8 mouse cellular contexts compared by ENCODE assay signal in genomic region chr4:135855080-135855479, GRCm38 (mm10). TPM values are rescaled to one million over a fixed set of nuclear protein-coding genes. Genes with fewer than 3 reads are reported as not detected.
A peak's percentile ranks its signal among the peaks of the same experiment; 100 is the strongest.
DNase-seq lines count a peak whose midpoint lies in the region; ATAC-seq and TF ChIP-seq lines count a peak whose summit lies in the region.

No protein-coding gene starts in this region.

- H3K27me3 ChIP-seq in heart, embryonic 11.5 days (ENCODE audit: control insufficient read depth, insufficient read depth, low read length), result no peaks in the 10 kb centered on the region
- no peaks in the 10 kb centered on the region for H3K27me3 ChIP-seq in forebrain, embryonic 11.5 days (ENCODE audit: control insufficient read depth, insufficient read depth, low read length)
- no peaks in the 10 kb centered on the region for H3K27me3 ChIP-seq in limb, embryonic 15.5 days
- no peaks in the 10 kb centered on the region for H3K27me3 ChIP-seq in small intestine, adult 2 months (ENCODE audit: control insufficient read depth, insufficient read depth, low read length)

- H3K9me3 ChIP-seq in heart, embryonic 11.5 days (replicated peaks; ENCODE audit: control insufficient read depth, low read length), result no peaks in the 10 kb centered on the region
- H3K9me3 ChIP-seq in forebrain, embryonic 11.5 days (ENCODE audit: control insufficient read depth, low read length), result no peaks in the 10 kb centered on the region
- no peaks in the 10 kb centered on the region for H3K9me3 ChIP-seq in limb, embryonic 15.5 days

- peaks cover 34% of the 10 kb centered on the region for H3K4me1 ChIP-seq in heart, embryonic 11.5 days (ENCODE audit: control insufficient read depth, insufficient read depth, low read length)
- peaks cover 11% of the 10 kb centered on the region for H3K4me1 ChIP-seq in forebrain, embryonic 11.5 days (replicated peaks; ENCODE audit: control insufficient read depth, insufficient read depth, low read length)
- H3K4me1 ChIP-seq in limb, embryonic 15.5 days, result peaks cover 42% of the 10 kb centered on the region
- H3K4me1 ChIP-seq in small intestine, adult 2 months (ENCODE audit: control insufficient read depth, insufficient read depth, insufficient read length, low read length), result no peaks in the 10 kb centered on the region

- TF ChIP-seq CTCF in small intestine, adult 2 months (IDR thresholded peaks at IDR 0.05; ENCODE audit: extremely low read depth, insufficient read length, insufficient replicate concordance, low read depth, low read length), result no peak

- peak overlapping the region; percentile 99 for H3K27ac ChIP-seq in heart, embryonic 11.5 days (ENCODE audit: low read depth, low read length)
- H3K27ac ChIP-seq in forebrain, embryonic 11.5 days (ENCODE audit: low read depth, low read length), result peak overlapping the region; percentile 97
- H3K27ac ChIP-seq in limb, embryonic 15.5 days, result peak overlapping the region; percentile 99
- peak overlapping the region; percentile 79 for H3K27ac ChIP-seq in small intestine, adult 2 months (ENCODE audit: insufficient read depth, low read depth, low read length)

- no peaks in the 10 kb centered on the region for H3K36me3 ChIP-seq in heart, embryonic 11.5 days (ENCODE audit: control insufficient read depth, insufficient read depth, low read length)
- H3K36me3 ChIP-seq in forebrain, embryonic 11.5 days (ENCODE audit: control insufficient read depth, insufficient read depth, low read length), result no peaks in the 10 kb centered on the region; the same call in 1 of the 2 replicates
- H3K36me3 ChIP-seq in limb, embryonic 15.5 days, result no peaks in the 10 kb centered on the region
- no peaks in the 10 kb centered on the region; the same call in 1 of the 2 replicates for H3K36me3 ChIP-seq in small intestine, adult 2 months (ENCODE audit: control insufficient read depth, insufficient read depth, low read length)

- no peak; the same call in 1 of the 2 replicates for ATAC-seq in heart, embryonic 11.5 days (replicated peaks; ENCODE audit: insufficient number of reproducible peaks, low FRiP score, low TSS enrichment)
- ATAC-seq in forebrain, embryonic 11.5 days (replicated peaks; ENCODE audit: low FRiP score), result peak; percentile 21
- ATAC-seq in limb, embryonic 15.5 days (ENCODE audit: insufficient number of reproducible peaks, low FRiP score, low TSS enrichment, low read depth), result no peak

- peak overlapping the region; percentile 94 for H3K9ac ChIP-seq in heart, embryonic 11.5 days (ENCODE audit: low read depth, low read length)
- peak overlapping the region; percentile 99 for H3K9ac ChIP-seq in forebrain, embryonic 11.5 days (ENCODE audit: low read length)
- H3K9ac ChIP-seq in limb, embryonic 15.5 days, result peak overlapping the region; percentile 87

- peak overlapping the region; percentile 79 for H3K4me3 ChIP-seq in heart, embryonic 11.5 days (ENCODE audit: low read depth, low read length)
- H3K4me3 ChIP-seq in forebrain, embryonic 11.5 days (ENCODE audit: low read depth, low read length), result peak overlapping the region; percentile 71
- H3K4me3 ChIP-seq in limb, embryonic 15.5 days, result peak overlapping the region; percentile 94
- H3K4me3 ChIP-seq in small intestine, adult 2 months (ENCODE audit: low read depth, low read length), result peak overlapping the region; percentile 80

- no peak for TF ChIP-seq POLR2A in small intestine, adult 2 months (IDR thresholded peaks at IDR 0.05; ENCODE audit: low read depth, low read length)

- H3K4me2 ChIP-seq in heart, embryonic 11.5 days, result peak overlapping the region; percentile 85
- peak overlapping the region; percentile 89 for H3K4me2 ChIP-seq in forebrain, embryonic 11.5 days (ENCODE audit: low read depth, low read length, severe bottlenecking)
- peak overlapping the region; percentile 68 for H3K4me2 ChIP-seq in limb, embryonic 15.5 days

- 5% methylated on average over 6 of the region's 6 CpGs for WGBS in heart, embryonic 11.5 days (ENCODE audit: insufficient replicate concordance)
- WGBS in forebrain, embryonic 11.5 days, result 13% methylated on average over 6 of the region's 6 CpGs
- WGBS in limb, embryonic 15.5 days, result 8% methylated on average over 6 of the region's 6 CpGs
- WGBS in small intestine, adult 2 months, result under 1% methylated on average over 6 of the region's 6 CpGs

- no peak for DNase-seq in heart, postnatal 25 days (ENCODE audit: low spot score)
- peak; percentile 65 for DNase-seq in ES-CJ7 (ENCODE audit: low read depth, low spot score)
- DNase-seq in forebrain, embryonic 11.5 days (ENCODE audit: low spot score), result no peak
- DNase-seq in right cerebral cortex, postnatal 36 days (ENCODE audit: low spot score in 2 of 2), result no peak
- no peak for DNase-seq in left cerebral cortex, postnatal 25 days (ENCODE audit: low spot score in 2 of 2)

- intact Hi-C loops in heart, postnatal 25 days (cut with DNase I), result no loop called here
- intact Hi-C loops in left cerebral cortex, postnatal 25 days (cut with DNase I), result no loop called here

RNA-seq across cellular contexts. Expression of gene Srsf10, which starts 0.5 kb away (rescaled TPM):
- polyA plus RNA-seq in heart, embryonic 11.5 days (2014; fragmentation: Nextera tagmentation; extraction: Ambion mirVana), result 191 and 202 TPM in 2 replicates
- 10 to 100 TPM; 41.7 to 47.7 TPM for total RNA-seq in heart, postnatal 25 days (2021)
- polyA plus RNA-seq in forebrain, embryonic 11.5 days (2014; fragmentation: Nextera tagmentation; extraction: Ambion mirVana), result 392 and 452 TPM in 2 replicates
- 208 and 209 TPM in 2 replicates for polyA plus RNA-seq in limb, embryonic 15.5 days (2015; fragmentation: Nextera tagmentation; extraction: Ambion mirVana)
- polyA plus RNA-seq in small intestine, adult 2 months (2012; rRNA removed), result 29.5 and 48.2 TPM in 2 replicates
- 10 to 100 TPM; 74.3 to 80.1 TPM for total RNA-seq in left cerebral cortex, postnatal 25 days (2021)

RNA-seq across cellular contexts. Expression of gene Pnrc2, which starts 18.6 kb away (rescaled TPM):
- 138 and 144 TPM in 2 replicates for polyA plus RNA-seq in heart, embryonic 11.5 days (2014; fragmentation: Nextera tagmentation; extraction: Ambion mirVana)
- 10 to 100 TPM; 57.7 to 67.0 TPM for total RNA-seq in heart, postnatal 25 days (2021)
- 220 and 234 TPM in 2 replicates for polyA plus RNA-seq in forebrain, embryonic 11.5 days (2014; fragmentation: Nextera tagmentation; extraction: Ambion mirVana)
- polyA plus RNA-seq in limb, embryonic 15.5 days (2015; fragmentation: Nextera tagmentation; extraction: Ambion mirVana), result 160 TPM in 2 replicates
- 2.4 and 8.5 TPM in 2 replicates for polyA plus RNA-seq in small intestine, adult 2 months (2012; rRNA removed)
- 10 to 100 TPM; 46.8 to 48.4 TPM for total RNA-seq in left cerebral cortex, postnatal 25 days (2021)

RNA-seq across cellular contexts. Expression of gene Cnr2, which starts 40.1 kb away (rescaled TPM):
- 0.25 and 0.73 TPM in 2 replicates for polyA plus RNA-seq in heart, embryonic 11.5 days (2014; fragmentation: Nextera tagmentation; extraction: Ambion mirVana)
- under 1 TPM; 0.34 to 0.36 TPM for total RNA-seq in heart, postnatal 25 days (2021)
- polyA plus RNA-seq in forebrain, embryonic 11.5 days (2014; fragmentation: Nextera tagmentation; extraction: Ambion mirVana), result 0.13 and 0.17 TPM in 2 replicates
- polyA plus RNA-seq in limb, embryonic 15.5 days (2015; fragmentation: Nextera tagmentation; extraction: Ambion mirVana), result 0.89 and 1.1 TPM in 2 replicates
- polyA plus RNA-seq in small intestine, adult 2 months (2012; rRNA removed), result 1.0 and 1.1 TPM in 2 replicates
- under 1 TPM in 1 of 2 experiments, not detected in 1; 0.14 TPM for total RNA-seq in left cerebral cortex, postnatal 25 days (2021)

Comparison
In these comparisons a context has a peak if more than half of its experiments do, and no peak if none do; other contexts are left out.
1. RNA of gene Pnrc2, which starts 18.6 kb away (polyA plus RNA-seq): 220 to 234 TPM in forebrain, embryonic 11.5 days, 160 TPM in limb, embryonic 15.5 days and 138 to 144 TPM in heart, embryonic 11.5 days; 2.4 to 8.5 TPM in small intestine, adult 2 months; every median in the first group is over 10 times any median in the second.
2. Peak in every context shown above with its lines, with median percentiles within 50 percentile points of each other: H3K27ac ChIP-seq, H3K4me2 ChIP-seq, H3K4me3 ChIP-seq and H3K9ac ChIP-seq.